In the genomic region with DNA sequence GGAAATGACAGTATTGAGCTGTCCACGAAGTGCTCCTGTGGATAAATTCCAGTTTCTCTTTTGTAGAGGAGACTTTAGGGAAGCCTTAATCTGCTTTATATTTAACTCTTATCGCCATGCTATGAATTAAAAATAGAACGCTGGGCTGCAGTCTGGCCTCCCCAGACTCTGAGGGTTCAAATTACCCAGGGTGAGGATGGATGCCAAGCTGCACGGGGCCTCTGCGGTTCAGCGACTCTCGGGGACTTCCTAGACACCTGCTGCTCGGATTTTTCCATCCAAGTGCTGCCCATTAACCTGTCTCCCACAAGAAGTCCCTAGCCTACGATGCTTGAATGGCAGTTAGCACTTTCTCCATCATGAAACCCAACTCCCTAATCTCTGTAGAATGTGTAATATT, we compare ENCODE assay signal across 11 mouse cellular contexts.
A peak's percentile ranks its signal among the peaks of the same experiment; 100 is the strongest.
DNase-seq lines count a peak whose midpoint lies in the region; ATAC-seq lines count a peak whose summit lies in the region.
"Had no signal": no experiment of that assay in that cellular context is flagged by ENCODE, and none has a peak within 500 bp of the region (broad histone marks: within the 10 kb centered on the region; RNA-seq: fewer than 3 reads in every experiment).

No protein-coding gene starts in this region.

- peak; percentile 30 for DNase-seq in kidney, adult 11 months
- DNase-seq in kidney, adult 18-20 months, result no peak
- DNase-seq in heart, embryonic 10.5 days (ENCODE audit: low spot score), result no peak
- DNase-seq in kidney, adult 9 months, result peak; percentile 42
- DNase-seq in layer of hippocampus, postnatal 10 days (ENCODE audit: low spot score in 2 of 2), result no peak
- no peak for DNase-seq in ovary, postnatal 14 days (ENCODE audit: low spot score)
- DNase-seq in cerebellum, adult 9-11 months, result no peak
- DNase-seq: adrenal gland, postnatal 36 days; cerebellum, adult 8-10 months had no signal

- WGBS in heart, embryonic 10.5 days, result 36% methylated on average over 9 of the region's 9 CpGs

- H3K4me1 ChIP-seq in heart, embryonic 10.5 days, result peaks cover 31% of the 10 kb centered on the region

- no peaks in the 10 kb centered on the region for H3K36me3 ChIP-seq in heart, embryonic 10.5 days

- no peak for ATAC-seq in megakaryocyte, adult 5-6 weeks (ENCODE audit: poor library complexity, severe bottlenecking)
- ATAC-seq: CD4-positive, CD25-positive, alpha-beta regulatory T cell, adult 4 months had no signal

- peak overlapping the region; percentile 53; the same call in 1 of the 2 replicates for H3K27ac ChIP-seq in heart, embryonic 10.5 days

- no peaks in the 10 kb centered on the region for H3K9me3 ChIP-seq in heart, embryonic 10.5 days

- no peak overlapping the region for H3K4me3 ChIP-seq in heart, embryonic 10.5 days

- H3K27me3 ChIP-seq in heart, embryonic 10.5 days (ENCODE audit: insufficient read depth, poor library complexity, severe bottlenecking), result no peaks in the 10 kb centered on the region

Comparison
In these comparisons a context has a peak if more than half of its experiments do, and no peak if none do; other contexts are left out.
1. DNase-seq: peak in kidney, adult 11 months (single experiment) and kidney, adult 9 months (single experiment); none in kidney, adult 18-20 months (single experiment), heart, embryonic 10.5 days (single experiment), layer of hippocampus, postnatal 10 days (0 of 2), ovary, postnatal 14 days (single experiment) and cerebellum, adult 9-11 months (single experiment).